Mouse (Mus musculus) B cell, adult 62 days (primary cell): Measurements from ENCODE around the gene Wdr48. TPM values are rescaled to one million over a fixed set of nuclear protein-coding genes. Genes with fewer than 3 reads are reported as not detected.

Source experiments
- total RNA-seq: library from RNA; stranded (reverse); gene quantifications from 4 replicates; pipeline ENCODE4 v1.2.4, GENCODE M21; 2023

Gene Wdr48
- total RNA-seq = 64.2 to 78.2 TPM (median 70.0 TPM) in 4 replicates

DNA sequence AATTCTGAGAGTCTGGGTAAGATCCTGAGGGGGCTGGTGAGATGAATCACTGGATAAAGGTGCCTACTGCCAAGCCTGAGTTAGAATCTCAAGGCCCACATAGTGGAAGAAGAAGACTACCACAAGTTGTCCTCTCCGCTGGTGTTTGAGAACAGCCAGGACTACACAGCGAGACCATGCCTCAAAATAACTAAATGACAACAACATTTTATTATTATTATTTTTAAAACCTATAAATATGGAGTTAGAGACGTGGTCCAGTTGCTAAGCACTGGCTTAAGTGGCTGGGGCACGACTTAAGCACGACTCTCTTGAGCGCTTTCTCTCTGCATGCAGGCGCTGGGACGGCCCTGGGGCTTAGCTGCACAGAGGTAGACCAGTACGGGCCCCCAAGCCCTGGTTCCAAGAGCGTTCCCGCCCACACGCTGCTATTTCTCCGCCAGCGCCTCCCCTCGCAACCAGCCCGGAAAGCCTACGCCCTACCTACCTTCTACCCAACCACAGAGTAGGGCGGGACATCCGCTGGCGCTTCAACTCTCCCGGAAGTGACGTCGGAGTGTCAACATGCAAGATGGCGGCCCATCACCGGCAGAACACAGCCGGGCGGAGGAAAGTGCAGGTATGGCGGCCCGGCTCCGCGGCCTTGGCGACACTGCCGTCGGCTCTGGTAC lies at the start of gene Wdr48:
Wdr48 (plus strand) TSS at position 540 of the 671 bp plus-strand sequence.

DNA sequence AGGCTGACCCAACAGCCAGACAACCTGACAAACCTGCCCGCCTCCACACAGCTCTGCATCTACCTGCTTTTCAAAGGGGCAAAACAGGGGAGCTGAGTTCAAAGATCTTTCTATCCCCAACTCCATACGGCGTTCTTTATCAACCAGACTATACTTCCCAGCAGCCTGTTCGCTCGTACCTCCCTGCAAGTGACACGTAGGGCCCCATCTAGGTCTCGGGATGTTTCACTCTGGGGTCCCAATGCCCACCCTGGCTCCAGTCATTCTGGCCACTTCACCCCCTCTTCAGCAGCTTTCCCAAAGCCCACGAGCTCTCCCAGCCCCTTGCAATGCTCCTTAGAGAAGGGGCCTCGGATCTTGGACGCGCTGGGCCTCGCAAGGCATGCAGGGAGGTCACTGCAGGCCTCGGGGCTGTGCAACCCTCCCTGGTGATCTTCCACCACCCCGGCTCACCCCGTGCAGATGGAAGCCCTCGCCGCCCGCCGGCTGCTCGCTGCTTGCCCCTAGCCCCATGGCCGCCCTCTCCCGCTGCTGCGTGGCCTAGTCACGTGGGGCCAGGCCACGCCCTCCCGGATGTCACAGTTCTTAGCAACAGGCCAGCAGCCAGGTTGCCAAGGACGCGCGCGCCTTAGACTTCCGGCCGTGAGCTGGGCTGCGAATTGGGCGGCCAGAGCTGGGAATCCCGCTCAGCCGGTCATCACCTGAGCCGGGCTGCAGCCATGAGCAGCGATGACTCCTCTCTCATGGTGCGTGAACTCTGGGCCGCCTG lies 42.5 kb downstream of the Wdr48 start, which contains the start of the genes Gorasp1 and Ttc21a:
Gorasp1 (minus strand) TSS at position 561 of the 769 bp plus-strand sequence.
Ttc21a (plus strand) TSS at position 602 of the 769 bp plus-strand sequence.

Other genes starting within 250 kb of the Wdr48 start
- gene Scn10a, start 175.6 kb upstream of the Wdr48 start, total RNA-seq = not detected in 4 replicates
- not detected in 4 replicates for gene Scn11a, start 69.4 kb upstream of the Wdr48 start, total RNA-seq
- 8.6 to 12.9 TPM (median 10.7 TPM) in 4 replicates for gene Gorasp1, start 42.7 kb downstream of the Wdr48 start, total RNA-seq
- 0.76 TPM in 1 of 4 replicates, not detected in the others for gene Ttc21a, start 42.7 kb downstream of the Wdr48 start, total RNA-seq
- gene Csrnp1, start 89.8 kb downstream of the Wdr48 start, total RNA-seq = 356 to 391 TPM (median 369 TPM) in 4 replicates
- 0.19 to 0.77 TPM (median 0.21 TPM) in 3 of 4 replicates, not detected in the other for gene Xirp1, start 128.7 kb downstream of the Wdr48 start, total RNA-seq
- 0.24 to 0.45 TPM (median 0.36 TPM) in 4 replicates for gene Cx3cr1, start 175.0 kb downstream of the Wdr48 start, total RNA-seq
- not detected in 4 replicates for gene Ccr8, start 197.2 kb downstream of the Wdr48 start, total RNA-seq
- gene Slc25a38, start 215.5 kb downstream of the Wdr48 start, total RNA-seq = 31.3 to 41.5 TPM (median 35.2 TPM) in 4 replicates
- 2,133 to 2,269 TPM (median 2,244 TPM) in 4 replicates for gene Rpsa, start 232.8 kb downstream of the Wdr48 start, total RNA-seq